Mouse (Mus musculus) G1E (cell line): Measurements from ENCODE around the gene Gm44790. TPM values are rescaled to one million over a fixed set of nuclear protein-coding genes. Genes with fewer than 3 reads are reported as not detected.

Source experiments
- ATAC-seq: 2 replicates; pipeline ENCODE4 v1.8.0; 2016; ENCODE audit warnings: mild to moderate bottlenecking; ENCODE audit not compliant: insufficient number of reproducible peaks, poor library complexity, low FRiP score, severe bottlenecking; ENCODE audit errors: extremely low read depth
- DNase-seq: peaks from one replicate; pipeline ENCODE4 v3.0.0; 2012; ENCODE audit warnings: low spot score
- H3K27me3 ChIP-seq: 2 replicates; pipeline ENCODE4 v1.6.1; 2012; ENCODE audit warnings: mild to moderate bottlenecking, low read length, inconsistent platforms; ENCODE audit not compliant: insufficient read depth
- H3K36me3 ChIP-seq: replicated peaks from 2 replicates; pipeline ENCODE3; 2012; ENCODE audit warnings: mild to moderate bottlenecking, inconsistent platforms
- H3K4me1 ChIP-seq: 2 replicates; pipeline ENCODE4 v1.6.1; 2012; ENCODE audit warnings: low read depth, low read length, inconsistent platforms, mixed read lengths; ENCODE audit not compliant: insufficient read depth
- H3K4me3 ChIP-seq: 2 replicates; pipeline ENCODE4 v1.5.1; 2012; ENCODE audit warnings: low read depth, mild to moderate bottlenecking, inconsistent platforms, low read length, moderate library complexity, mixed read lengths
- H3K9me3 ChIP-seq: replicated peaks from 2 replicates; pipeline ENCODE4 v1.6.1; 2012; ENCODE audit warnings: inconsistent platforms
- CTCF ChIP-seq: IDR thresholded peaks from 2 replicates; pipeline ENCODE4 v1.5.1; 2012; ENCODE audit warnings: low read depth, low read length, inconsistent platforms, mixed read lengths
- GATA1 ChIP-seq: IDR thresholded peaks from 2 replicates; pipeline ENCODE4 v1.6.1; 2012; ENCODE audit warnings: borderline replicate concordance, low read length, inconsistent platforms, mixed read lengths
- GATA2 ChIP-seq: IDR thresholded peaks from 2 replicates; pipeline ENCODE4 v1.6.1; 2012; ENCODE audit warnings: low read depth, low read length, inconsistent platforms, borderline replicate concordance
- POLR2AphosphoS5 ChIP-seq: IDR thresholded peaks from 2 replicates; pipeline ENCODE4 v1.6.1; 2012; ENCODE audit warnings: low read depth, low read length, inconsistent platforms; ENCODE audit not compliant: insufficient replicate concordance
- TAL1 ChIP-seq: conservative IDR thresholded peaks from 2 replicates; pipeline ENCODE4 v1.6.1; 2012; ENCODE audit warnings: low read depth, low read length, inconsistent platforms, mixed read lengths
- polyA plus RNA-seq: library from polyadenylated mRNA; stranded (reverse); fragments of >175 nt; gene quantifications from 2 replicates; pipeline ENCODE4 v1.2.3, GENCODE M21; 2012
- total RNA-seq, 2 experiments: library from RNA; stranded (forward) in 1 of 2; stranded (reverse) in 1 of 2; fragments of 200-1000 nt in 1 of 2; fragments of >200 nt in 1 of 2; fragmentation: Nextera tagmentation in 1 of 2; gene quantifications; 2 replicates each; pipeline ENCODE4 v1.2.3; 2014 to 2017

Gm44790 gene
- total and polyA plus RNA-seq, 3 experiments: 0.78 to 0.87 TPM; not detected in 1

- peaks cover 36% of the 10 kb centered on the region for H3K4me1 ChIP-seq
- ATAC-seq (no peak), DNase-seq (no peak)
- TF ChIP-seq POLR2AphosphoS5 (no peak), GATA1 (no peak), GATA2 (no peak), CTCF (no peak), TAL1 (no peak)
- no peak overlapping the region; the same call in 1 of the 2 replicates for H3K4me3 ChIP-seq
- H3K9me3 ChIP-seq: no peaks in the 10 kb centered on the region
- no peaks in the 10 kb centered on the region for H3K27me3 ChIP-seq
- peaks cover 61% of the 10 kb centered on the region for H3K36me3 ChIP-seq
These were observed 40.9 kb upstream of the Gm44790 start for GRCm38 (mm10) chr6:86385362-86386104.

GRCm38 (mm10) chr6:86387313-86387712 lies 39.1 kb upstream of the Gm44790 start:
- peaks cover 76% of the 10 kb centered on the region for H3K36me3 ChIP-seq
- no peak for DNase-seq
- ATAC-seq: no peak
- H3K4me3 ChIP-seq: no peak overlapping the region
- no peak for TF ChIP-seq GATA2
- no peak for TF ChIP-seq CTCF
- no peak for TF ChIP-seq GATA1
- TF ChIP-seq POLR2AphosphoS5: no peak
- TF ChIP-seq TAL1: no peak
- H3K4me1 ChIP-seq: peaks cover 36% of the 10 kb centered on the region
- H3K27me3 ChIP-seq: no peaks in the 10 kb centered on the region
- H3K9me3 ChIP-seq: no peaks in the 10 kb centered on the region

- H3K36me3 ChIP-seq: peaks cover 80% of the 10 kb centered on the region
- ATAC-seq (no peak), DNase-seq (no peak)
- peaks cover 33% of the 10 kb centered on the region for H3K4me1 ChIP-seq
- no peaks in the 10 kb centered on the region for H3K9me3 ChIP-seq
- TF ChIP-seq GATA2: no peak
- no peak for TF ChIP-seq GATA1
- no peak for TF ChIP-seq CTCF
- no peak for TF ChIP-seq POLR2AphosphoS5
- TF ChIP-seq TAL1: no peak
- no peak overlapping the region for H3K4me3 ChIP-seq
- no peaks in the 10 kb centered on the region for H3K27me3 ChIP-seq
These were observed 38.0 kb upstream of the Gm44790 start for GRCm38 (mm10) chr6:86388461-86388860.

- ATAC-seq (no peak), DNase-seq (no peak)
- TF ChIP-seq GATA1: no peak
- no peak for TF ChIP-seq CTCF
- TF ChIP-seq GATA2: no peak
- H3K27me3 ChIP-seq: no peaks in the 10 kb centered on the region
- peaks cover 37% of the 10 kb centered on the region for H3K4me1 ChIP-seq
- peaks cover 88% of the 10 kb centered on the region for H3K36me3 ChIP-seq
- H3K9me3 ChIP-seq: no peaks in the 10 kb centered on the region
- H3K4me3 ChIP-seq: no peak overlapping the region
These were observed 35.1 kb upstream of the Gm44790 start for GRCm38 (mm10) chr6:86391326-86391725.

- H3K36me3 ChIP-seq: peaks cover 72% of the 10 kb centered on the region
- no peaks in the 10 kb centered on the region for H3K27me3 ChIP-seq
- no peak overlapping the region for H3K4me3 ChIP-seq
- no peak for ATAC-seq
- no peaks in the 10 kb centered on the region for H3K9me3 ChIP-seq
- H3K4me1 ChIP-seq: peaks cover 47% of the 10 kb centered on the region
- no peak for TF ChIP-seq TAL1
- TF ChIP-seq POLR2AphosphoS5: no peak
- no peak for TF ChIP-seq GATA2
- TF ChIP-seq GATA1: no peak
- DNase-seq: no peak
These were observed 33.3 kb upstream of the Gm44790 start for GRCm38 (mm10) chr6:86393187-86393586.

GRCm38 (mm10) chr6:86394078-86394720 lies 32.3 kb upstream of the Gm44790 start:
- no peak for DNase-seq

More at GRCm38 (mm10) chr6:86394078-86394720, 32.3 kb upstream of the Gm44790 start:
- H3K4me3 ChIP-seq: no peak overlapping the region
- peaks cover 41% of the 10 kb centered on the region for H3K4me1 ChIP-seq
- peaks cover 62% of the 10 kb centered on the region for H3K36me3 ChIP-seq
- H3K27me3 ChIP-seq: no peaks in the 10 kb centered on the region
- TF ChIP-seq POLR2AphosphoS5 (no peak), CTCF (no peak), GATA1 (no peak), TAL1 (no peak)
- ATAC-seq: no peak
- H3K9me3 ChIP-seq: no peaks in the 10 kb centered on the region
